In the genomic region with DNA sequence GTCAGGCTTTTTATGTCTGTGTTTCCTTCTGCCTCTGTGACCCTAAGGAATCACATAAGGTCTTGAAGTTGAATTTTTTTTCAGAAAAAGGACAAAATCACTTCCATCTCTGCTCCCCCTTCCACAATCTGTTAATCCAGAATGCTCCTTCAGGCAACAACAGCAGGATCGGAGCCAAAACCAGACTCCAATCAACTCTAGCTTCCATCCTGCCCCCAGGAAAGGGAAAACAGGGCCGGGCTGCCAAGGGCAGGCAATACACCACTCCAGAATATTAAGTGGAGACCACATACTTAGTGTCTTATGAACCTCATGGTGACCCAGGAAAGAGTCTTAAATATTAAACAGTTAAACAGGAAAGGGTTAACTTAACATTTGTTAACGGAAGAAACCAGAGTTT, we compare ENCODE assay signal across 16 mouse cellular contexts.
DNase-seq lines count a peak whose midpoint lies in the region; ATAC-seq lines count a peak whose summit lies in the region.
"Had no signal": no experiment of that assay in that cellular context is flagged by ENCODE, and none has a peak within 500 bp of the region (broad histone marks: within the 10 kb centered on the region; RNA-seq: fewer than 3 reads in every experiment).

No protein-coding gene starts in this region.

- no peaks in the 10 kb centered on the region; the same call in 1 of the 2 replicates for H3K9me3 ChIP-seq in forebrain, embryonic 10.5 days
- no peaks in the 10 kb centered on the region for H3K9me3 ChIP-seq in forebrain, embryonic 12.5 days
- H3K9me3 ChIP-seq in hindbrain, embryonic 16.5 days (ENCODE audit: control insufficient read depth, low read length) = no peaks in the 10 kb centered on the region
- H3K9me3 ChIP-seq in hindbrain, embryonic 11.5 days (ENCODE audit: control insufficient read depth, low read length) = no peaks in the 10 kb centered on the region
- no peaks in the 10 kb centered on the region for H3K9me3 ChIP-seq in forebrain, embryonic 14.5 days (replicated peaks; ENCODE audit: control insufficient read depth, low read length)
- H3K9me3 ChIP-seq: embryonic facial prominence, embryonic 15.5 days; midbrain, embryonic 12.5 days had no signal

- DNase-seq in forebrain, embryonic 10.5 days (ENCODE audit: extremely low spot score, low spot score) = no peak
- no peak for DNase-seq in hindbrain, embryonic 11.5 days (ENCODE audit: low spot score)
- DNase-seq in brain, adult 2 months (ENCODE audit: low read depth, low spot score) = peak; percentile 89
- peak; percentile 31 for DNase-seq in forebrain, embryonic 14.5 days (ENCODE audit: low spot score)
- DNase-seq in urinary bladder, postnatal 10 days (ENCODE audit: low spot score) = no peak
- DNase-seq in right cerebral cortex, postnatal 36 days (ENCODE audit: low spot score in 2 of 2) = no peak
- DNase-seq: gastrocnemius, postnatal 36 days; kidney, adult 9 months; thymus, postnatal 4 days had no signal

- H3K36me3 ChIP-seq in forebrain, embryonic 10.5 days (replicated peaks) = no peaks in the 10 kb centered on the region
- H3K36me3 ChIP-seq in forebrain, embryonic 12.5 days (replicated peaks) = no peaks in the 10 kb centered on the region
- H3K36me3 ChIP-seq in hindbrain, embryonic 16.5 days (ENCODE audit: control insufficient read depth, insufficient read depth, low read length) = no peaks in the 10 kb centered on the region
- H3K36me3 ChIP-seq in hindbrain, embryonic 11.5 days (ENCODE audit: control insufficient read depth, insufficient read depth, low read length) = no peaks in the 10 kb centered on the region
- H3K36me3 ChIP-seq in forebrain, embryonic 14.5 days (ENCODE audit: control insufficient read depth, insufficient read depth, low read length) = no peaks in the 10 kb centered on the region
- H3K36me3 ChIP-seq: embryonic facial prominence, embryonic 15.5 days; midbrain, embryonic 12.5 days had no signal

- peaks cover 12% of the 10 kb centered on the region for H3K4me1 ChIP-seq in forebrain, embryonic 10.5 days
- H3K4me1 ChIP-seq in forebrain, embryonic 12.5 days = peaks cover 7% of the 10 kb centered on the region
- H3K4me1 ChIP-seq in hindbrain, embryonic 16.5 days (ENCODE audit: control insufficient read depth, insufficient read depth, low read depth, low read length) = peaks cover 10% of the 10 kb centered on the region
- H3K4me1 ChIP-seq in hindbrain, embryonic 11.5 days (replicated peaks; ENCODE audit: control insufficient read depth, insufficient read depth, low read length) = no peaks in the 10 kb centered on the region
- H3K4me1 ChIP-seq in forebrain, embryonic 14.5 days (ENCODE audit: control insufficient read depth, insufficient read depth, low read length) = peaks cover 4% of the 10 kb centered on the region; the same call in 1 of the 2 replicates

- no peak for ATAC-seq in forebrain, embryonic 12.5 days (ENCODE audit: low FRiP score)
- ATAC-seq in hindbrain, embryonic 16.5 days = 0 out of 2 replicates have a peak, but pooled peaks have one; percentile 12
- no peak for ATAC-seq in hindbrain, embryonic 11.5 days (ENCODE audit: low FRiP score)
- ATAC-seq in forebrain, embryonic 14.5 days = no peak

- H3K27me3 ChIP-seq in forebrain, embryonic 10.5 days (ENCODE audit: poor library complexity, severe bottlenecking) = no peaks in the 10 kb centered on the region
- H3K27me3 ChIP-seq in forebrain, embryonic 12.5 days = no peaks in the 10 kb centered on the region
- H3K27me3 ChIP-seq in hindbrain, embryonic 16.5 days (replicated peaks; ENCODE audit: control insufficient read depth, insufficient read depth, low read length) = no peaks in the 10 kb centered on the region
- no peaks in the 10 kb centered on the region for H3K27me3 ChIP-seq in hindbrain, embryonic 11.5 days (ENCODE audit: control insufficient read depth, insufficient read depth, low read length)
- no peaks in the 10 kb centered on the region for H3K27me3 ChIP-seq in forebrain, embryonic 14.5 days (replicated peaks; ENCODE audit: control insufficient read depth, insufficient read depth, low read length)
- H3K27me3 ChIP-seq: embryonic facial prominence, embryonic 15.5 days; midbrain, embryonic 12.5 days; Patski had no signal

- H3K9ac ChIP-seq in forebrain, embryonic 12.5 days = no peak overlapping the region
- no peak overlapping the region for H3K9ac ChIP-seq in hindbrain, embryonic 16.5 days (ENCODE audit: low read depth, low read length)
- H3K9ac ChIP-seq in hindbrain, embryonic 11.5 days (ENCODE audit: low read depth, low read length) = no peak overlapping the region
- H3K9ac ChIP-seq in forebrain, embryonic 14.5 days (ENCODE audit: low read length) = no peak overlapping the region
- H3K9ac ChIP-seq: embryonic facial prominence, embryonic 15.5 days; liver, embryonic 14.5 days; midbrain, embryonic 12.5 days had no signal

- H3K4me3 ChIP-seq in forebrain, embryonic 10.5 days = no peak overlapping the region
- H3K4me3 ChIP-seq in forebrain, embryonic 12.5 days (replicated peaks) = no peak overlapping the region
- no peak overlapping the region for H3K4me3 ChIP-seq in hindbrain, embryonic 16.5 days (ENCODE audit: low read length)
- H3K4me3 ChIP-seq in hindbrain, embryonic 11.5 days (ENCODE audit: low read depth, low read length) = no peak overlapping the region
- H3K4me3 ChIP-seq in forebrain, embryonic 14.5 days (ENCODE audit: low read depth, low read length) = no peak overlapping the region
- H3K4me3 ChIP-seq: embryonic facial prominence, embryonic 15.5 days; midbrain, embryonic 12.5 days had no signal

- H3K27ac ChIP-seq in forebrain, embryonic 10.5 days = 0 out of 2 replicates have a peak overlapping the region, but pooled peaks have one; percentile 30
- no peak overlapping the region for H3K27ac ChIP-seq in forebrain, embryonic 12.5 days
- peak overlapping the region; percentile 60 for H3K27ac ChIP-seq in hindbrain, embryonic 16.5 days (ENCODE audit: low read depth, low read length)
- H3K27ac ChIP-seq in hindbrain, embryonic 11.5 days (ENCODE audit: low read depth, low read length) = no peak overlapping the region
- H3K27ac ChIP-seq in forebrain, embryonic 14.5 days (ENCODE audit: low read depth, low read length) = no peak overlapping the region
- H3K27ac ChIP-seq: embryonic facial prominence, embryonic 15.5 days; liver, embryonic 14.5 days; midbrain, embryonic 12.5 days; stomach, postnatal 0 days had no signal

- WGBS in forebrain, embryonic 10.5 days = 73% methylated on average over 3 of the region's 3 CpGs
- WGBS in forebrain, embryonic 12.5 days = 82% methylated on average over 3 of the region's 3 CpGs
- 49% methylated on average over 3 of the region's 3 CpGs for WGBS in hindbrain, embryonic 16.5 days
- WGBS in hindbrain, embryonic 11.5 days = 78% methylated on average over 3 of the region's 3 CpGs
- WGBS in forebrain, embryonic 14.5 days = 70% methylated on average over 3 of the region's 3 CpGs

- no peak overlapping the region for H3K4me2 ChIP-seq in forebrain, embryonic 12.5 days
- no peak overlapping the region for H3K4me2 ChIP-seq in hindbrain, embryonic 16.5 days (ENCODE audit: low read length)
- H3K4me2 ChIP-seq in hindbrain, embryonic 11.5 days (replicated peaks; ENCODE audit: low read depth, low read length) = no peak overlapping the region
- no peak overlapping the region for H3K4me2 ChIP-seq in forebrain, embryonic 14.5 days (ENCODE audit: low read length)
- H3K4me2 ChIP-seq: embryonic facial prominence, embryonic 15.5 days; midbrain, embryonic 12.5 days had no signal

Comparison
In these comparisons a context has a peak if more than half of its experiments do, and no peak if none do; other contexts are left out.
1. DNase-seq: peak in brain, adult 2 months (single experiment) and forebrain, embryonic 14.5 days (single experiment); none in forebrain, embryonic 10.5 days (single experiment), hindbrain, embryonic 11.5 days (single experiment), urinary bladder, postnatal 10 days (single experiment) and right cerebral cortex, postnatal 36 days (0 of 2).
2. H3K27ac ChIP-seq: peak in forebrain, embryonic 10.5 days (single experiment) and hindbrain, embryonic 16.5 days (single experiment); none in forebrain, embryonic 12.5 days (single experiment), hindbrain, embryonic 11.5 days (single experiment) and forebrain, embryonic 14.5 days (single experiment).